Mouse (Mus musculus) spleen, adult 2 months (tissue): Measurements from ENCODE around the gene Klhl35.

ENCODE experiments used
- CTCF ChIP-seq: fragments of 200-500 bp; IDR thresholded peaks from 2 replicates; pipeline ENCODE4 v1.5.1; 2011; ENCODE audit warnings: mild to moderate bottlenecking, inconsistent platforms; ENCODE audit not compliant: insufficient read depth, insufficient read length, insufficient replicate concordance; ENCODE audit errors: extremely low read depth
- POLR2A ChIP-seq: fragments of 200-500 bp; IDR thresholded peaks from 2 replicates; pipeline ENCODE4 v1.6.1; 2011; ENCODE audit warnings: low read depth, low read length, inconsistent platforms

GRCm38 (mm10) chr7:99477235-99477634, 11.4 kb downstream of the Klhl35 start:
- TF ChIP-seq CTCF (no peak), POLR2A (no peak)
